Mouse (Mus musculus): Measurements from ENCODE around the gene Ifrd2. TPM values are rescaled to one million over a fixed set of nuclear protein-coding genes. Genes with fewer than 3 reads are reported as not detected.

Ifrd2 gene
- total RNA-seq, 4 experiments from 2014 or later, result 43.7 to 58.2 (median 47.5) TPM

DNA sequence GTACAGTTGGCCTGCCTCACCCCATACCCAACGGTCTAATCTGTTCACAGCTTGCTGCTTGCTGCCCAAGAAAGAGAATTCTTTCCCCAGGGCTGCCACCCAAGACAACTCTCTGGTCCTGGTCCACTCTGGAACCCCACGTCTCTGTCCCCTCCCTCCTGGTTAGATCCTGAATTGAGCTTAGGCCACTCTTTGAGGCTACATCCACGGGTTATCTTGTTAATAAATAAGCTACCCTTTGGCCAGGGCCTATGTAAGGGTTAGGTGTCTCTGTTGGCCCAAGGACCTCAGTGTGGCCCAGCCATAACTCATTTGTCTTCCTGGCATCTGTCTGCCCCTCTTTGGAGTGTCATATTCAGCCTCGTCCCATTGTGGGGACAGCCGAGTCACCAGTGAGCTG lies 10.9 kb downstream of the Ifrd2 start:
- DNase-seq (ENCODE audit: low spot score), result no peak

DNA sequence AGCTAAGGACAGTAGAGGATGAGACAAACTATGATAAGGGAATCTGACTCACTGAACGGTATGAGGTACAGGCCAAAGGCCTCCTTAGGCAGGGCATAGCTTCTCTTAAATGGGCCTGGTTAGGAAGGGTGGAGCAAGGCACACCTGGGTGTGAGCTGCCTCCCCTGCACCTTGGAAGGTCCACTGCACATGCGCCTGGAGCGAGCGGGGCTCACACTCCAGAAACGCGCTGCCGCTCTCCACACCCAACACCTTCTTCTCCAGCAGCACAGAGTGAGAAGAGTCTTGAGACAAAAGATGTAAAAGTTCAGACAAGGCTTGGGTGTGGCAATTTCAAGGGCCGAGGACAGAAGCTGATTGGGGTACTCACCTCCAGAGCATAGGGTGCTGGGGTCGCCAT lies 12.0 kb downstream of the Ifrd2 start:
- DNase-seq (ENCODE audit: low spot score), result no peak

DNA sequence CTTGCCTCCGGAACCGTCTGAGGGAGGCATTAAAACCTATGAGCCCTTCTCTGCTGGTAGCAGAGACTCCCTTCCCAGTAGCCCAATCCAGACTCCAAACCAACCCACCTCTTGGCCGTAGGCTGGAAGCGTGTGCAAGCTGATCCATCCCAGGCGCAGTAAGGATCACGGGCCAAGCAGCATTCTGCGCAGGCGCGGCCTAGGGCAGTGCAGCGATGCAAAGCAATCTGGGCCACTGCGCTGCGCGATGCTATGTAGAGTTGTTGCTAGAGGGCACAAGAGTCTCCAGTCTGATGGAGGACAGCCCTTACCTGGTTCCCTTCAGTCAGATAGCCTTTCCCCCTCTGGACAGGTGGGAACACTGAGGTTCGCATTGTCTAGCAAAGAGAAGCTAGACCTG lies 12.4 kb downstream of the Ifrd2 start:
- no peak for DNase-seq (ENCODE audit: low spot score)

DNA sequence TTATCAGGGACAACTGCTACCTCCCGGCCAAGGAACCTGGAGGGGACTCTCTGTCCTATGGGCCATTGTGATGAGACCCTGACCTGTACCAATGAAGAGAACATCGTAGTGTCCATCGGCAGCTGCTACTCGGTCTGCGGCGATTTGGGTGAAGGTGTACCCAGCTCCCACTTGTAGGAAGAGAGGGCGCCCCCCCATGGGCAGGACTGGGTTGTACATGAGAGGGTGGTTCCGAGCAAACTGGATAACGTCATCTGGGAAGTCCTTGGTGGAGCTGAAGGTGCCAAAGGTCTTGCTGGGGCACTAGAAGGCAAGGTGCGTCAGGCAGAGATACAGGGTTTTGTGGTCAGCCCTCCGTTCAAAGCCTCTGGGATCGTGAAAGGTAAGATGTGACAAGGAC lies 13.3 kb downstream of the Ifrd2 start:
- no peak for DNase-seq (ENCODE audit: low spot score)

DNA sequence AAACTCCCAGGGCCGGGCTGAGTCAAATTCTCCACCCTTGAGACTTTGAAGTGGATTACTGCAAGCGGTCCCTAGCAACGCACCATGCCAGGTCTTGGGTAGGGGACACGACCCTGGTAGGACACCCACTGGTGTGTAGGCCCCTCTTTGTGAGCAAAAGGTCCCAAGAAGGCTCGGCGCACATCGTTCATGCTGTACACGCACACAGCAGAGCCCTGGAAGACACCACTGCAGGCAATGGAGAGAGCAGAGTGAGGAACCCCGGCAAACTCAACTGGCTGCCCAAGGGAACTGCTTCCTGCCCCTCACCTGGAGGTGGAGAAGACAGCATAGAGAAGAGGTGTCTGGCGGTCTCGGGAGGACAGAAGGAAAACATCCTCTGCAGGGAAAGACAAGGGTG lies 13.8 kb downstream of the Ifrd2 start:
- DNase-seq (ENCODE audit: low spot score), result no peak

DNA sequence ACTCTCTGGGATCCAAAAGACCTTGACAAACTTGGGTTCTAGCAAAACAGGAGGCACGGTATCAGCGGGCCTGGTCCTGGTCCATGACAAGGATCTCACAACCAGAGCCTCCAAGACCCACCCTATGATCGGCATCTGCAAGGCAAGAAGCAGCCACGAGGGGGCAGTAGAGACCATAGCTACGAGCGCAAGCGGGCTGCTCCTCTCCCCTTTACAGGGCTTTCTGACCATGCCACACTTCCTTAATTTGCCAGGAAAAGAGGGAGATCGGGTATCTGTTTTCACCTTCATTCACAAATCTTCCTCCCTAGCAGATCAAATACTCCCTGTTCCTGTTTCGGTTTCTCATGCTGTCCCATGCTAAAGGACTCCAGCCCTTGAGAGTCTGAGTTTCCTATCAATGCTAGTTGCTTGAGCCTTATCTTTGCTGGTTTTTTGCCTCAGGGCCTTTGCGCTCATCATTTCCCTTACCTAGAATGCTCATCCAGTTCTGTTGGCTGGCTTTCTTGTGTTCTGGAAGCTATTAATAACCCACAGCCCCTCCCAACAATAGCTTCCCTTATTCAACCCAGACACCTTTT lies 14.7 kb downstream of the Ifrd2 start:
- DNase-seq (ENCODE audit: low spot score), result peak; percentile 95

DNA sequence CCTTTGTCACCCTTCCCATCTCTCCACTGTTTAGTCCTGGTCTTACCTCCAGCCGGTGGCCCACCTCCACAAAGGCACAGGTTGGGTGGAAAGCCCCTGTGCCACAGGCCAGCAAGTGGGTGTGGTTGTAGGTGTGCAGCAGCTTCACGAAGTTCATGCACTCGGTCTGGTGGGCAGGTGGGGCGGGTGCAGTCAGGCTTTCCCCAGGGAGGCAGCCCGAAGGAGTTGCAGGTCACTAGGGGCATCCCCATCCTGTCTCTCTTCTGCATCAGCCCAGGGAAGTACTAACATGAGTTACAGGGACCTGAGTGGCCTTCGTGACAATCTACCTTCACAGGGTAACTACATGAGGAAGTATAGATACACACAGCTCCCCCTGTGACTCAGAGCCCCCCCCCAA lies 15.8 kb downstream of the Ifrd2 start:
- DNase-seq (ENCODE audit: low spot score), result no peak

DNA sequence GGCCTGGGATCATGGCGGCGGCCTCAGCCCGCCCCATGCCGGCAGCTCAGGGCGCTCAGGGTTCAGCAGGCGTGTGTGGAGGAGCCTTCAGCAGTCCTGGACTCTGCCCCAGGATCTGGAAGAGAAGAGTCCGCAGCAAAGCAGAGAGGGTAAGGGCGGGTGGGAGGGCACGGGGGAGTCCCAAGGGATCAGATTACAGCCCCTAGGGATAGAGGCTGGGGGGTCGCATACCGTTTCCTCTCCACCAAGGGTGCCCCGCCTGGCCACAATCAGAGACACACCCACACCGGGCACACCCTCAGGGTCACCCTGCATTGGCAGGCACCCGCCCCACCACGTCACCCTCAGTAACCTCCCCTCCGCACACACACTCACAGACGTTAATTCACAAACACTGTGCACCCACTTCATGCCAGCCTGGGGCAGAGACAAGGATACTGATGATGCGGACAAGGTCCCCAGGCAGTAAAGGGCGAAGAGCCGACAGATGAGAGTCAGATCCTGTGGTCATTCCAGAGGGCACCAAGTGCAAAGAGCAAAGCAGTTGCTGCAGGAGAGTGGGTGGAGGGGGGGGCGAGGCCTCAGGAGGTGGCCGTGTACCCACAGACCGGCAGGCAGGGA lies 17.7 kb downstream of the Ifrd2 start:
- no peak for DNase-seq (ENCODE audit: low spot score)

DNA sequence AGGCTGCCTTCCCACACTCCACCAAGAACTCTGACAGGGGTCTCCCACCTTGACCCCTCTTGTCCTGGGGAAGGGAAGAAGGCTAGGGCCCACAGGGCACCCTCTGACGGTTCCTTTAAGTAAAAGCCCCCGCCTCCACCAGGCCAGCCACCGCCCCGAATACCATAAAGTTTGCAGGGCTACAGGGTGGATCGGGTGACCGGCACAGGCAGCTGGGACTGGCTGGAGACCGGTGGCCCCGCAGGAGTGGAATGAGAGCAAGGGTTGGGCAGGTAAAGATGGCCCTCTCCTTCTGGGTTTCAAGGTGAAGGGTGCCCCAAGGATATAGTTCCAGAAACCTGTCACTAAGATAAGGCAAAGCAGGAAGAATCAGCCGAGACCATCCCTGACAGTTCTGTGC lies 19.1 kb downstream of the Ifrd2 start:
- DNase-seq (ENCODE audit: low spot score), result no peak

DNA sequence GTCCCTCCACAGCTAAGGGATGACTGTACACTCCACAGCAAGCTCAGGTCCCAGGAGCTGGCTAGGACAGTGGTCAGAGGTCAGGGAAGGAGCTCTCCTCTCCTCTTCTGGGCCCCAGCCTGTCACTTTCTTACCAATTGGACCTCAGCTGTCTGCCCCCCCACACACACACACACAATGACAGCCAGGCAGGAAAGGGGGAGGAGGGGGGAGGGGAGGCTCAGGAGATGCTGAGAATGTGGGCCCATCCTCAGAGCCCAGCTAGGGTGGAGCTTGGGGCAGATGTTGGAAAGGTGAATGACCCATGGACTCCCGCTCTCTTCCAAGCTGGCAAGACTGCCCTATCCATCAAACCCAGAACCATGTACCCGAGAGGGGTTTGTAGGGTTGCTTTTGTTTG lies 19.6 kb downstream of the Ifrd2 start:
- no peak for DNase-seq (ENCODE audit: low spot score)

DNA sequence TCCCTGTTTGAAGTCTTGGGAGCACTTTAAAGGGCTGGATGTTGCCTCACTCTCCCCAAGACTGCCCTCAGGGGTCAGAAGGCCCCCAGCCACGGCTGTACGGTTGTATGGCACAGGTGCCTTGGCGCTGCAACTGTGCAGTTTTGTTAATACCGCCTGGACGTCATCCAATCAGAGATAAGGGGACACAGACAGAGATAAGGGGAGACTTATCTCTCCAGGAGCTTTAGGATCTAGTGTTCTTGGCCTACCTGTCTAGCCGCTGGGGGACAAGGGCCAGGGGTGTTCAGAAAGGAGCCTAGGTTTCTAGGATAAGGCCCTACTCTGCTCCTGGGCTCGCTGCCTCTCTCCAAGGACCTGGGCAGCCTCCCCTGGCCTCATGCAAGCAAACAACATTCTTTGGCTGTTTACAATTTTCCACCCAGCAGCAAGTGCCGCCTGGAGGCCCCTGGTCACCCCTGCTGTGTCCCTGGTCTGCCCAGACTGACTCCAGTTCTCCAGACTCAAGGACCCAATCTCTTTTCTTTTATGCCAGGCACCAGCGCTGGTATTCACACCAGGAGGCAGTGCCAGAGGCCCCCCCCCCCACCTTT lies 20.3 kb downstream of the Ifrd2 start:
- DNase-seq (ENCODE audit: low spot score), result no peak

DNA sequence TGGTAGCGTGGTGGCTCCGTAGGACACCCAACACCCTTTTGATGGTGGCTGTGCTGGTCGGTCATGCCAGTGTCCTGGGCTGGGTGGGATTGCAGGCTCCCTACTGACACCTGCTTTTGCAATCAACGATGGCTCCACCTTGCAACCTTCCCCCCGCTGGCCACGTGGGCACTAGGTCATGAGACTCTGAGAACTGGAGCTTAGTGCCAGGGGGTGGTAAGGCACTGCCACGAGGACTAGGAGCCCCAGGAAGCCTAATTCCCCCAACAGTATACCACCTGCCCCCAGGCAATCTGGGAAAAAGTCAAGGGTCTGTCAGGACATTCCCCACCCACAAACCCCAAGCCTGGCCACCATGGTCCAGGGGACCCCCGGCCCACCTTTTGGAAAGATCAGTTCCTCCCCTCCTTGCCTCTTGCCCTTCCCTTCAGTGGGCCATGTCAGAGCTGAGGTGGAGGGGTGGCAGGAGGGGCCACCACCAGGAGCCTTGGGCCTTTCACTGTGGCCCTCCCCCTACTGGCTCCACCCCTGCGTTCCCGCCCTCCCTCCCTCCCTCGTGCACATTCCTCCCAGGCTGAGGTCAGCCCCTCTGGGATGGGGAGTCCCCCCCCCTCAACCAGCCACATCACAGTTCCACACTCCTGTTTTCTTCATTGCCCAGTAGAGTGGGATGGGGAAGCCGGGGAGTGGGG lies 21.4 kb downstream of the Ifrd2 start, which contains the start of gene Sema3b:
Gene Sema3b, minus strand, starts transcription at position 489 of the 692 bp plus-strand sequence.
- DNase-seq (ENCODE audit: low spot score), result no peak

DNA sequence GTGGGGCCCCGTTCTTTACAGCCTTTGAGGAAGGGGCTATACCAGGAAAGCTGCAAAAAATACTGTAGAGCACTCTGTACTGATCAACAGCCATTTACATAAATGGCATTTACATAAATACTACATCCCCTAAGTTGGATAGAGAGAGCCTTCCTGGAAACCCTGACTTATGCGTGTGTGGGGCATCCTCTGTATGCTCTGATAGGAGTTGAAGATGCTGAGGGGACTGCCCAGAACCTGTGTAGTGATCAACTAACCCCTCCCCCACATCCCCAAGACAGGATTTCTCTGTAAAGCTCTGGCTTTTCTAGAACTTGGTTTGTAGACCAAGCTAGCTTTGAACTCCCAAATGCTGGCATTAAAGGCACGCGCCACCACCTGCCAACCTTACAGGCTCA lies 22.0 kb downstream of the Ifrd2 start:
- DNase-seq (ENCODE audit: low spot score), result no peak

DNA sequence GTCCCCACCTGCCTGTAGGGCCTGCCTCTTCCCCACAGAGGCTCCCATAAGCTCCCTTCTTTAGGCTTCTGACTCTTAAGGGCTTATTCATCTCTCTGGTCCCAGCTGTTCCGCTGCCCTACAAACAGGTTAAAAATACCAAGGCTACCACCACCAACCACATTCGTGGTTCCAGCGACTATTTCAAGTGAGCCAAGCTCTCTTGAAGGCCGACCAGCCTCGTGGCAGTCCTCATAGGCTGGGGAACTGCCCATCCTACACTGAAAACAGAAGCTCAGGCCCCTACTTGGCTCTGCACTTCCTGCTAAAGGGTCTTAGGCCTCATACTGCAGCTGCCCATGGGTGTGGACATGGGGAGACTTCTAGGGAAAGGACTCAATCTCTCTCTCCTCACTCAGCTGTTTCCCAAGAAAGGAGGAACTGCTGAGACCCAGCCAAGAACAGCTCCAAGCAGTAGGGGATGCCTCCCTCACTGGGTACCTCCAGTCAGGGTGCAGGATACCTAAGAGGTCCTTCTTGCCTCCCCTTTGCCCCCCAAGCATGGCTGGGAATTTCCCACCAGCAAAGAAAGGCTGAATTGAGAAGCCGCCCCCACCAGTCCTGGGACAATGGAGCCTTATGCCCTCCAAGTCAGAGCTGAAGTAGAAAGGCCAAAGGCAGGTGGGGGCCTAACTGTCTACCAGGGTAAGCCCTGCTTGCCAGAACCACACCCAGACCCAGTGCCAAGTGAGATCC lies 24.2 kb downstream of the Ifrd2 start:
- no peak for DNase-seq (ENCODE audit: low spot score)

DNA sequence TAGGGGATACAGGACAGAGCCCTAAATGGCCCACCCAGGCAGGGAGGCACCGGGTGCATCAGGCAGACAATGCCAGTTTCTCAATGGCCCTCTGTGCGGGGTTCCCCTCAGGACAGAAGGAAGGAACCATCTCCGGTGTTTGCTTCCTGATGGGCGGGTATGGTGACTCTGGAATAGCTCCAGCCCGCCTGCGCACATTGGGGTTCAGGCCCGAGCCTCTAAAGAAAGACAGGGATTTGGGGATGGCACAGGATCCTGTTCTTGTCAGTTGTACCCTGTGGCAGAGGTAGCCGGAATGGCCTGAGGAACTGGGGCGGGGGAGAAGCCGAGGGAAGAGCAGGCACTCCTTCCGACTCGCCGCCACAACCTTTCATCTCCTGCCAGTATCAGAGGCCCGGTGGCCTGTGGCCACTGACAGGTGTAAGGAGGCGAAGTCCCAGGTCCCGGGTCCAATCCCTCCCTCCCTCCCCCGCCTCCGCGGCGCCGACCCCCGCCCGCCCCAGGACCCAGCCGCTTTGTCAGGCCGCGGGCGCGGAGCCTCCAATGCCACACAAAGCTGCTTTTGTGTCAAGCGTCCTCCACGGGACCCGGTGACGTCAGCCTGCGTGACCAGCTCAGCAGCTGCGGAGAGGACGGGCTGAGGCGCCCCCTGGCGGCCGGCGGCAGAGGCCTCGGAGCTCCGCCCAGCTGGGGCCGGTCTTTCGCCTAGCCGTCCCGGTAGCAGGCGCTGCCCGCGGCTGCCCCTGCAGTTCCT lies 24.9 kb downstream of the Ifrd2 start:
- DNase-seq (ENCODE audit: low spot score), result peak; percentile 97

DNA sequence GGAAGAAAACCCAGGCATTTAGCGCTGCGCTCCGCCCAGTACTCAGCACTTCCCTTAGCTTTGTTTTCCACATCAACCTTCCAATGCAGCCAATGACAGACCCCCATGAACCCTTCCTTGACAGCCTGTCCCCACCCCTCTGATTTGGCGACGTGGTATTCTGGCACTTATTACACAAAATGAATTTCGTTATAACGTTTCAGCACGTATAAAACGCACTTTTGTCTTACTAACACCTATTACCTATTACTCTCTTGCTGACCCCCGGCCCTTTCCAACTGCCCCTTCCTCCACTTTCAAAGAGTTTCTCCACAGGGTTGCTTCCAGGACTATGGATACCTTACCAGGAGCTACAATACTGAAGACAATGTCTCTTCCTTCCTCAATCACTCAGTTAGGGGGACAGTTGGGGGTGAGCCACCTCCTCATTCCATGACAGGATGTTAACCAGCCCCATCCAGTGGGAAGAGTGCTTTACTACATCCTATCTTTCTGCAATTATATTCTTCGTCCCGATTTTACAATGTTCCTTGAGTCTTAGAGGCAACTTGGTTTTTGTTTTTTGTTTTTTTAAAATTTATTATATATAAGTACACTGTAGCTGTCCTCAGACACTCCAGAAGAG lies 25.6 kb downstream of the Ifrd2 start:
- no peak for DNase-seq (ENCODE audit: low spot score)

DNA sequence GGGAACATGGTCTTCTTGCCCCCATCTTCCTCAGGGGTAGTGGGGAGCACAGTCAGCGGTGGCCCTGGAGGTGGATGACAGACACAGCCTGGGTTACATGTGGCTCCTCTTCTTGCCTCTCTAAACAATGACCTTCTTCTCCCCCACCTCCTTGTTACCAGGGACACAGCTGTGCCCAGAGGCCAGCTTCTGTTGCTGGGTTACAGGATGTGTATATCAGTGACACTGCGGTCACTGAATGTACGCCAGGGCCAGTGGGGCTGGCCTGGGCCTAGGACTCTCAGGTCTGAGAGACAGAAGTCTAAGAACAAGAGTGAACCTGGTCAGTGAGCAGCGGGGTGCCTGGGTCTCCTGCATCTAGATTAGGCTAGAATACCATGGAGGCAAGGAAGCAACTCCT lies 27.6 kb downstream of the Ifrd2 start:
- no peak for DNase-seq (ENCODE audit: low spot score)

DNA sequence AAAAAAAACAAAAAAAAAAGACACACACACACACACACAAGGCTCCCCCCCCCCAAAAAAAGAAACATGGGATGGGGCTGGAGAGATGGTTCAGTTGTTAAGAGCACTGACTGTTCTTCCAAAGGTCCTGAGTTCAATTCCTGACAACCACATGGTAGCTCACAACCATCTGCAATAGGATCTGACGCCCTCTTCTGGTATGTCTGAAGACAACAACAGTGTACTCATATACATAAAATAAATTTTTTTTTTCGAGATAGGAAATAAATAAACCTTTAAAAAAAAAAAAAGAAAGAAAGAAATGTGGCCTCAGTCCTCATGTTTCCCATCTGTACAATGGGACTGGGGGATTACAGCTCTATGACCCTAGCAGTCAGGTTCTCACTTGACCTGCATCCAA lies 30.0 kb downstream of the Ifrd2 start:
- DNase-seq (ENCODE audit: low spot score), result no peak

DNA sequence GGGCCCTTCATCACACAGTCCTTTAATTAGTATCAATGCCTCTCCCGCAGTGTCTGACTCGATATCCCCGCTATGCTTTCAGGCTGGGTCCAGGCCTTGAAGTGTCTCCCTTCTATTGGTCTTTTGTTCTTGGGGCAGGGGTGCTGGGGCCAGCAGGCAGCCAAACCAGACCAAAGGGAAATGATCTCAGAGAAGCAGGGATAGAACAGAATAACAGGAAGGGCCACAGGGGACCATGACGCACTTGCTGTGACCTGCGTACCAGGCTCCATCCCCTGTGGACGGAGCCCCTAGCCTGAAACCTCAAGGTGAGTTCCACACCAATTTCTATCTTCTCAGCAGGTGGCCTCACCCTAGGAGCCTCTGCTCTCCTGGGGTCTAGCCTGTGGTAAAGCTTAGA lies 30.7 kb downstream of the Ifrd2 start:
- DNase-seq (ENCODE audit: low spot score), result no peak

DNA sequence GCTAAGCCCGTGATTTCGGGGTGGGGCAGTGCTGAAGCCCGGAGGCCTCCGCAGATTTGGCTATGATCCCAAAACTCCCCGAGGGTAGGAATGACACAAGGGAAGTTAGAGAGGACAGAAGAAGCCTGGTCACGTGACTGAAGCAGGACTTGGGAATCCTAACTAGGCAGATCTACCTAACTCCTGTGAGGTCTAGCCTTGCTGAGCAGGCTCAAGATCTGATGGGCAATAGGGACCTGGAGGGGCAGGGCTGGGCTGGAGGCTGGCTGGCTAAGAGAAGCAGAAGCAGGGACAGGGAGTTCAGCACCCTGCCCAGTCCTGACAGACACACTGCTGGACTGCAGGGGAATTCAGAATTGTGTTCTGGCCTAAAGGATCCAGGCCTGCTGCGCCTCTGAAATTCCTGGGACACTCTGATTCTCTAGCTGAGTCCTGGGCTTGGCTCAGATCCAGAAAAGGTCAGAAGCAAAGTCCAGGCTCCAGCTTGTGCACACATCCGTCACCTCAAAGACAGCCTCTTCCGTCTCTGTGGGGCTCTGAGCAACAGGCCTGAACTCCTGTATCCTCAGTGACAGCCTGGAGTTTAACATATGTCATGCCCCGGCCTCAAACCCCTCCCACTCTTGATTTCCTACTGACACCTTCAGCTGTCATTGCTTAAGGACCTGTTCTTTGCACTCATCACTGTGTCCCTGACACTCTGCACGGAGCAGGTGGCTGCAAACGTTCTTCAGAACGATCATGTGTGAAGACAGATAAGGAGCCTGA lies 31.5 kb downstream of the Ifrd2 start:
- DNase-seq (ENCODE audit: low spot score), result no peak
